Mouse (Mus musculus) ES-E14 (cell line): ENCODE data around the gene Ccn6. TPM values are rescaled to one million over a fixed set of nuclear protein-coding genes. Genes with fewer than 3 reads are reported as not detected.
A peak's percentile ranks its signal among the peaks of the same experiment; 100 is the strongest.

Experiments
- DNase-seq: peaks from one replicate; pipeline ENCODE4 v3.0.0-alpha.2; 2013; ENCODE audit warnings: low read depth, low spot score
- H3K27ac ChIP-seq: 2 replicates; pipeline ENCODE4 v1.5.1; 2012; ENCODE audit warnings: low read depth, mild to moderate bottlenecking, low read length, moderate library complexity, mixed read lengths; ENCODE audit not compliant: poor library complexity, insufficient read depth, severe bottlenecking
- H3K36me3 ChIP-seq: 2 replicates; pipeline ENCODE4 v1.6.1; 2012; ENCODE audit warnings: mild to moderate bottlenecking, low read length, moderate library complexity, mixed read lengths; ENCODE audit not compliant: control insufficient read depth, poor library complexity, insufficient read depth, severe bottlenecking
- H3K4me1 ChIP-seq, 2 experiments: fragments of 150-350 bp in 1 of 2; sonication (generic) in 1 of 2; 2 replicates each; pipeline ENCODE4 v1.6.1; 2012; ENCODE audit warnings: low read length in 2 of 2, mild to moderate bottlenecking in 1 of 2, mixed read lengths in 1 of 2; ENCODE audit not compliant: control insufficient read depth in 2 of 2, insufficient read depth in 2 of 2, poor library complexity in 1 of 2
- H3K4me3 ChIP-seq, 2 experiments: fragments of 150-350 bp in 1 of 2; sonication (generic) in 1 of 2; 2 replicates each; pipeline ENCODE4 v1.5.1; 2012; ENCODE audit warnings: low read length in 2 of 2, low read depth in 1 of 2, mild to moderate bottlenecking in 1 of 2, mixed read lengths in 1 of 2; ENCODE audit not compliant: insufficient read depth in 1 of 2, poor library complexity in 1 of 2, severe bottlenecking in 1 of 2
- H3K9ac ChIP-seq: 2 replicates; pipeline ENCODE4 v1.6.1; 2012; ENCODE audit warnings: low read depth, mild to moderate bottlenecking, low read length, mixed read lengths; ENCODE audit not compliant: poor library complexity, insufficient read depth, severe bottlenecking
- H3K9me3 ChIP-seq: fragments of 150-350 bp; sonication (generic); 2 replicates; pipeline ENCODE4 v1.6.1; 2012; ENCODE audit warnings: low read depth, mild to moderate bottlenecking, low read length; ENCODE audit not compliant: control insufficient read depth, insufficient read depth
- CHD2 ChIP-seq: IDR thresholded peaks from 2 replicates; pipeline ENCODE4 v1.6.1; 2014; ENCODE audit warnings: mild to moderate bottlenecking, low read depth, low read length, inconsistent platforms
- HCFC1 ChIP-seq: IDR thresholded peaks from 2 replicates; pipeline ENCODE4 v1.6.1; 2012; ENCODE audit warnings: low read length, inconsistent platforms, borderline replicate concordance; ENCODE audit not compliant: insufficient read depth
- MAFK ChIP-seq: IDR thresholded peaks from 2 replicates; pipeline ENCODE4 v1.6.1; 2014; ENCODE audit warnings: mild to moderate bottlenecking, low read depth, low read length, inconsistent platforms; ENCODE audit not compliant: insufficient read depth
- ZC3H11A ChIP-seq: IDR thresholded peaks from 2 replicates; pipeline ENCODE4 v1.6.1; 2012; ENCODE audit warnings: low read depth, mild to moderate bottlenecking, inconsistent platforms, low read length, borderline replicate concordance
- ZNF384 ChIP-seq: IDR thresholded peaks from 2 replicates; pipeline ENCODE4 v1.6.1; 2012; ENCODE audit warnings: low read depth, low read length, inconsistent platforms
- in situ Hi-C, 2 experiments: fragments of 600-800 bp; cut with MboI; formaldehyde crosslinking; loops; one replicate each; pipeline ENCODE4 v1.15.1; 2025; ENCODE audit warnings: low sequenced_read_pairs in 2 of 2, inconsistent platforms in 1 of 2; ENCODE audit not compliant: unreplicated experiment in 2 of 2
- total RNA-seq: library from RNA; depleted of rRNA; stranded (reverse); fragments of 300-350 nt; gene quantifications from 2 replicates; pipeline ENCODE4 v1.2.3, GENCODE M21; 2012

Gene Ccn6
- total RNA-seq, 1 experiment = not detected

DNA sequence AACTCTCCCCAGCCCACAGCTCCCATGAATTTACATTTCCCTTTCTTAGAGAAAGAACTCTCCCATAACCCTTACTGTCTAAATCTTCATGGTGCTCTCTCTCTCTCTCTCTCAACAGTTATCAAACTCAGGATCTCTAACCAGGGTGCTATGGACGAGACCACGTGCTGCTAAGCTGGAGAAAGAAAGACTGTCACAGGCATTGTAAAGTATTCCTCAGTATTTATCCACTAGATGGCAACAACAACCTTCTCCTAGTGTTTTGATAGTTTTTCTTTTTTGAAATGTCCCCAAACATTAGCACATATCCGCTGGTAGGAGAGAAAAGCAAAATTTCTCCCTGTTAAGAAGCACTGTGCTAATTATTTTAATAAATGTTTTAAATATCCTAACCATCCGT lies 42.2 kb downstream of the Ccn6 start:
- in situ Hi-C loops = no loop called here
- Histone ChIP-seq H3K4me1 (peaks cover 4 to 6% of the 10 kb centered on the region in 2 experiments; a peak in 1 of 4 replicates), H3K4me3 (no peak overlapping the region), H3K36me3 (no peaks in the 10 kb centered on the region), H3K27ac (no peak overlapping the region), H3K9me3 (no peaks in the 10 kb centered on the region), H3K9ac (no peak overlapping the region)
- no peak for DNase-seq
- TF ChIP-seq ZNF384 = no peak
- no peak for TF ChIP-seq CHD2
- no peak for TF ChIP-seq ZC3H11A
- TF ChIP-seq HCFC1 = no peak
- no peak for TF ChIP-seq MAFK

DNA sequence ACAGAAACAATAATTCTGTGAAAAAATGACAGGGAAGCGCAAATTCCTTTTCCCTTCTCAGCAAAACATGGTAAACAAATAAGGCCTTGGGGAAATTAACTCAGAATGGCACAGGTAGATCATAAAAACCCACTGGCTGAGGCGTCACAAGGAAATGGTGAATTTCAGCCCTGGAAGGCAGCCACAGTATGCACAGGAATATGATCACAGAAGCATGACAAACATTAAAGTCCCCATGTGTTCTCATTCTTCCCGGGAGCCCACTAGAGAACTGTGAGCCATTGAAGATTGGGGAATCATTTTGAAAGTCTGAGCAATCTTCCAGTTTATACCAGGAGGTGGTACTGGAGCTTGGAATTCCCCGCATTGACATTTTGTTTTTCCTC lies 54.1 kb downstream of the Ccn6 start:
- Histone ChIP-seq H3K9ac (no peak overlapping the region), H3K27ac (no peak overlapping the region), H3K4me1 (peaks cover 0 to 20% of the 10 kb centered on the region in 2 experiments; a peak in 3 of 4 replicates), H3K36me3 (no peaks in the 10 kb centered on the region), H3K9me3 (no peaks in the 10 kb centered on the region), H3K4me3 (no peak overlapping the region)
- TF ChIP-seq CHD2 (no peak), ZC3H11A (no peak), ZNF384 (no peak), HCFC1 (no peak), MAFK (no peak)
- no peak for DNase-seq
- in situ Hi-C loops = no loop called here

DNA sequence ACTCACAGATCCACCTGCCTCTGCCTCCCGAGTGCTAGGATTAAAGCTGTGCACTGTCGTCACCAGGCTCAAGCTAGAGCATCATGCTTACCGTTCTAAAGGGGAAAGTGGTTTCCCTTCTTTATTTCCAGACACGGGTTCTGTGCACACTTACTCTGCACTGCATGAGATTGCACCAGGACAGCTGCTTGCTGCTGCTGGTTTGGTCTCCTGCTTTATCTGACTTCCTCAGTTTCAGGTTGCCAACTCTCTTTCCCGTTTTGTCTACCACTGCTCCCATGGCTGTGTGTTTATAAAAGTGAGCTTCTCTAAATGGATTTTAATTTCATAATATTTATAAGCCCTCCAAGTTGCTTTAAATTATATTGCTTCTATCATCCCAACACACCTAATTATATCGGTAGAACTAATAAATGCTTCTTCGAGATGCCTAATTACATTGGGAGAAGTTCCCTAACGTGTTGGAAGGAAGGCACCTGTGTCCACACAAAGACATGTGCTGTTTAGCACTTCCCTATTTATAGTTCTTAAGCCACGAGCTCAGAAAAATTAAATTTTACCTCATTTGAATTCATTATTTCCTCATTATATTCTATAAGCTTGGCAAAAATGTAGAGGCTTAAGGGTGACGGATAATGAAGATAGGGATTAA lies 54.6 kb downstream of the Ccn6 start:
- Histone ChIP-seq H3K27ac (no peak overlapping the region), H3K36me3 (no peaks in the 10 kb centered on the region), H3K4me1 (peaks cover 0 to 20% of the 10 kb centered on the region in 2 experiments; a peak in 3 of 4 replicates), H3K9me3 (no peaks in the 10 kb centered on the region), H3K4me3 (no peak overlapping the region), H3K9ac (no peak overlapping the region)
- no peak for DNase-seq
- in situ Hi-C loops = no loop called here
- TF ChIP-seq HCFC1 (no peak), MAFK (no peak), ZC3H11A (no peak), ZNF384 (no peak), CHD2 (no peak)

DNA sequence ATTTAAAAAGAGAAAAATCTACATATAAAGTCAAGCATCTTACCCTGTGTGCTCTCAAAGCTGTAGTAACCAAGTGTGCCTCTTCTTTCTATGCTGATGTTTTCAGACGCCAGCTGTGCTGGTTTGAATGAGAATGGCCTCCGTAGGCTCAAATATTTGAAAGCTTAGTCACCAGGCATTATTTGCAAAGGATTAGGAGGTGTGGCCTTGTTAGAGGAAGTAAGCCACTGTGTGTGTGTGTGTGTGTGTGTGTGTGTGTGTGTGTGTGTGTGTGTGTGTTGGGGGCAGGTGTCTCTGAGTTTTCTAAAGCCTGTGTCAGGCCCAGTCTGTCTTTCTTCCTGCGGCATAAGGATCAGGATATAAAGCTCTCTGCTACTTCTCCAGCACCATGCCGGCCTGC lies 56.7 kb downstream of the Ccn6 start:
- no peaks in the 10 kb centered on the region for H3K9me3 ChIP-seq
- no peak overlapping the region for H3K4me3 ChIP-seq
- no peak overlapping the region for H3K9ac ChIP-seq
- DNase-seq = peak; percentile 54
- in situ Hi-C loops = no loop called here
- 0 out of 2 replicates have a peak overlapping the region, but pooled peaks have one; percentile 5 for H3K27ac ChIP-seq
- H3K4me1 ChIP-seq = peaks cover 0 to 20% of the 10 kb centered on the region in 2 experiments; a peak in 3 of 4 replicates
- TF ChIP-seq CHD2 (peak; percentile 48; the same call in 1 of the 2 replicates), MAFK (no peak)
- H3K36me3 ChIP-seq = no peaks in the 10 kb centered on the region

GRCm38 (mm10) chr10:39106413-39106812 lies 57.2 kb downstream of the Ccn6 start:
- DNase-seq = no peak
- Histone ChIP-seq H3K36me3 (no peaks in the 10 kb centered on the region), H3K27ac (no peak overlapping the region; the same call in 1 of the 2 replicates), H3K9me3 (no peaks in the 10 kb centered on the region), H3K4me3 (no peak overlapping the region), H3K4me1 (peaks cover 0 to 20% of the 10 kb centered on the region in 2 experiments; a peak in 3 of 4 replicates), H3K9ac (no peak overlapping the region)
- in situ Hi-C loops = no loop called here
- TF ChIP-seq HCFC1 (no peak), ZNF384 (no peak), CHD2 (no peak), MAFK (no peak), ZC3H11A (no peak)
